Mouse (Mus musculus) cerebellum, adult 18-20 months (tissue): ENCODE measurements at regions not wholly inside any gene's neighbourhood (a gene's known extent, or its start where the extent isn't known, plus 50 kb on each side); places are given as distances from the start of the nearest gene placed in this dataset.
"Not testable (repeated sequence)": the region's sequence is repeated elsewhere in the genome, so short reads cannot be mapped to it uniquely, and the experiment has no call there.

Source experiments
- DNase-seq, 2 experiments: peaks; one replicate each; pipeline ENCODE4 v3.0.0; 2021

DNA sequence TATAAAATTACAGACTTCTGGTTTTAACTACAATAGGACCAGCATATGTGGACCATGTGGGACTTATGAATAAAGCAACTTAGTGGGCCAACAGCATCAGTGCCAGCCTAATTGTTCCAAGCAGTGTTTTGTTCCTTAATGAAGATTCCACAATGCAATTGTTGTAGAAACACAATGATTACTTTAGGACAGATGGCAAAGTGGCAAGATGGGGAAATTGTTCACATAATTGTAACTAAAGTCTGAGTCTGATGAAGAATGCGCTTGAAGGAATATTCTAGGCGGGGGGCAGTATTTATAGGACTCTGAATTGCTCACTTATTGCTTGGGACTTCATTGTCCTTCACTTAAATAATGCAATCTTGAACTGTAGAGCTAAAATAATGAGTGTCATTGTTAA lies 253.4 kb upstream of the Kcnj3 start:
- no peak for DNase-seq

DNA sequence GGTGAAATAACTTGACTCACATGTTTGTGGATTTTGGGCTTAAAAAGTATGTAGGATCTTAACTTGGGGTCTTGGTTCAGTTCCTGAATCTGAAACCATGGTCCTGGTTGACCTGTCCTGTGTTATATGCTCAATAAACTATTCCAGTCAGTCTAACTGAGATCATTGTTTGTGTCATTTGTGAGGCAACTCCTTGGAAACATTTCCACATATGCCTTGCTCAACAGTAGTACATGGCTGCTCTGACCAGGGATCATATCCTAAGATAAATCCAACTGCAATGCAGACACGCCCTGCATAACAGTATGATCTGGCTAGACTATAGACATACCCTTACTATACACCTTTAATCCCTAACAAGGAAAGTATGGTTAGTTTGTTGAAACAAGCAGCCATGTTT lies 228.9 kb upstream of the Kcnj3 start:
- DNase-seq: no peak

DNA sequence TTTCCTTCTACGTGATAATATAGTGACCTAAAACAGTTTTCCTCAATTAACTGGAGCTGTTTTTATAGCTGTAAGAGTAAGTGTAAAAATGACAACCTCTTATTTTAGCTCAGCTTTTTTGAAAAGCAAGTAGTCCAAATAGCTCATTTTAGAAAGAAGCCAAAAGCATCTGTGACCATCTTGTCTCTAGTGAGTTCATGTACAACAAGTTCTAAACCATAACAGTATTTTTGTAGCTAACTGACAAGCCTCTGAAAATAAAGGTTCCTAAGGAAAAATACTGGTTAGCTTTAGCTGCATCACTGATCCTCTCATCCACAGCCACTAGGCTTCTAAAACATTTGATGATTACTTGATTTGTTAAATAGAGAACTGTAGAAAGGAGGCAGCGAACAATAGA lies 227.2 kb upstream of the Kcnj3 start:
- DNase-seq: no peak

DNA sequence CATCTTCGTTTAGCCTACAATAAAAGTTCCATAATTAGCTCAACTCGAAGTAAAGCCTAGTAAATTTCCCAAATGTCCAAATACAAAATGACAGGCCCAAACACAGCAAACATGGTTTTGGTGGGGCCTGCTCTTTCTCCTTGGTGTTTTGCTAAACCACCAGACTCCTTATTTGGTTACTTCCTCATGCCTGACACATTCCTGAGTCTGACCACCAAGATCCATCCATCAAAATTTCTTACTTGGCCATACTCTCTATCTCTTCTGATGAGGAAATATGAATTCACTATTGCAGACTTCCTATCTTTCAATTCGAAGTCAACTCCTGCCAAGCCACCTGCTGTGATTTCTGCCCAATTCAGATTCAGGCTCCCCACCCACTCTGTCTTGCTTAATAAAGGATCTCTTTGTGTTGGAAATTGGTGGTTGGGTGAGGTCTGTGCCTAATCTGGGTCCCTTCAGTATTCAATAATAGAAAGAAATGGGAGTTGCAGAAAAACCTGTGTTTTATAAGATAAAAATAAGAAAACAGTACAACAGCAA lies 225.9 kb upstream of the Kcnj3 start:
- DNase-seq: no peak

DNA sequence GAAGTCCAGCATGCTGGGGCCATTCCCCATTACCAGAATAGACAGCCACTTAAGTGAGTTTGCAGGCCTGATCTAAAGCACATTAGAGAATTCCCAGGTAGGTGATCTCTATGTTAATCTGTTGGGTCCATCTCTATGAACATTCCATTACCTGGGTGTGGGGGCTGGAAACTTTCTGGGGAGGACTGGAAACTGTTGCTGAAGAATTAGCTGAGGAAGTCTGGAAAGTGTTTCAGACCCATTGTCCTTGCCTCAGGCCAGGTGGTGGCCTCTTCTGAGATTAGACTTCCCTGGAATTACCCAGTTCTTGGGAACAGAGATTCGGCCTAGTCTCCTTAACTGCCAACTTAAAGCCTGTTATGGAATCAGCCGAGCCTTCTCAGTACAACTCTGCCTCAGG lies 224.5 kb upstream of the Kcnj3 start:
- DNase-seq: no peak

DNA sequence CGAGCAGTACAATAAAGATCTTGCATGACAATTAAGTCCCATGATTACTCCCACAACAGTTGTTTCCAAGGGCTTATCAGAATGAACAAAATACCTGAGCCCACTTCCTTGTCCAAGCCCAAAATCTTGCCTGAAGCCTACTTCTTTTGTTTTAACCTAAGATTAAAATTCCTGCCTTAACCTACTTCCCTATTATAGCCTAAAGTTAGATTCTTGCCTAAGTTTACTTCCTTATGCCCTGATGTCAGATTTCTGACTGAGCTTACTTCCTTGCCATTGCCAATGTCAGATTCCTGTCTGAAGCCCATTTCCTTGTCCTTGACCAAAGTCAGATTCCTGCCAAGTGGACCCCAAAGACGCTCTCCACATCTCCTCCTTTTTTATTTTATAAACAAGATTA lies 213.7 kb upstream of the Kcnj3 start:
- no peak for DNase-seq

DNA sequence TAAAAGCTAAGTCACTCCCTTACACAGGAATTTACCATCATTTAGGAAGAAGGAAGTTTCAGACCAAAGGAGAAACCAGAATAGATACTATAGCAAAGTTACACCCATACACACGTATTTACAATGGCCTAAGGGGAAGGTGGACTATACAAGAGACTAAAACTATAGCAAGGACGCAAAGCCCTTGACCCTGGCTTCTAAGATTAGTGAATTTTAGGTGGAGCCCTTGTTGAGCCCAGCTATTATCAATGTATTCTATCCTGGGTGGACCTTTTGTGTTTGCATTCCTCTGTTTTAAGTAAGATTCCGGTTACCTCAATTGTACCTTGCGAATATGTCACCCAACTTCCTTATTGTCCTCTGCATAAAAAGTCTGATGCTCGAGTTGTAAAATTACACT lies 213.0 kb upstream of the Kcnj3 start:
- not testable (repeated sequence) for DNase-seq

DNA sequence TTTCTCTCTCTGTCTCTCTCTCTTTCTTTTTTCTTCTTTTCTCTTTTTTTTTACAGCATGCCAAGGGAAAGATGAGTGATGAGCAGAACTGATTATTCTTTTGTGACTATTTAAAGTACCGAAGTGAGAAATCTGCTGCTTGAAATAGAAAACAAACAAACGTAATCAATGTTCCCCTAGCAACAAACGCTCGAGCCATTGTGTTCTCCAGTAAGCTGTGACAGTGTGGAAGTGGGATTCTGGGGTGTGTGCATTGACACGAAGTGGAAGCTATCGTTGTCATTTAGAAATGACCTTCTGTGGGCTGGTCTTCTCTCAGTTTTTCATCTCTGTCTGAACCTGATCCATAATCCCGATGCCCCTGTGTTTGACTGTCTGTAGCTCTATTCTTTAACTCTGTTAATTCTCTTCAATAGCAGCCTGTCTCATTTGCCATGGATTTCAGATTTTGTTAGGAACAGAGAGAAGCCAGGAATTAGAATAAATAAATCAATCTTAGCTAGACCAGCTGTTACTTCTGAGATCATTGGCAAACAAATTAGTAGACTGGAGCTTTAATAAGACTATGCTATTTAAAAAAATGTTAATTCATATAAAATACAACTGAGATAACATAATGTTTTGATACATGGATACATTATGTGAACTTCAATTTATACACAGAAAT lies 207.5 kb upstream of the Kcnj3 start:
- no peak for DNase-seq

DNA sequence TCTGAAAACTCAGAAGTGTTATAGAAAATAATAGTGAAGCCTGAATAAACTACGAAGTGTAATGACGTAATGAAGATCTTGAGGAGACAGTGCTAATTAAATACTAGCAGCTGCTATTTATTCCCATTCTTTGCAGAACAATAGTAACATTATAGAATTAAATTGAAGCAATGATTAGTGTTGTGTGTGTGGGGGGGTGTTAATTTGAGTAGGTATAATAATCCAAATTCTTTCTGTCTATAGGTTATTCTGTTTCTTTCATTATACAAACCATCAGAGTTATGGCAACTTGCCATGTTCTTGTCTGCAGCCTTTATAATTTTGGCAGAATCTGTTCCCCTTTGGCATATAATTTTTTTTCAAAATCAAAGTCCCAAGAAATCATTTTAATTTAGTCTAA lies 203.9 kb upstream of the Kcnj3 start:
- no peak for DNase-seq

DNA sequence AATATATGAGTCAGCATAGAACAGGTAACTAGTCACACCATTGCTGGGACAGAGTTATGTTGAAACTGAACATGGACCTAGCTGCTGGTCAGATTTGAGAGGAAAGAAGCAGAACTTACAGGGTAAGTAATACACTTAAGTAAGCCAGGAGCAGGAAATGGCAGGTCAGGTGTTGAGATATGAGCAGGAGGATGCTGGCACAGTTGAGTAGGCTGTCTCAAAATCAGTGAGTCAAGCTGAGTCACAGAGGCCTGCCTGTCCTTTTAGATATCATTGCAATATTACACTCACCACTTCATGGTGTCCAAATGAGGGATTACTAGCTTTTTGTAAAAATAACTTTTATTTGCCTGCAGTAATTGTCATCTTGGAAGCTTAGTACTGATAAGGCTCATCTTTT lies 182.6 kb upstream of the Kcnj3 start:
- no peak for DNase-seq

DNA sequence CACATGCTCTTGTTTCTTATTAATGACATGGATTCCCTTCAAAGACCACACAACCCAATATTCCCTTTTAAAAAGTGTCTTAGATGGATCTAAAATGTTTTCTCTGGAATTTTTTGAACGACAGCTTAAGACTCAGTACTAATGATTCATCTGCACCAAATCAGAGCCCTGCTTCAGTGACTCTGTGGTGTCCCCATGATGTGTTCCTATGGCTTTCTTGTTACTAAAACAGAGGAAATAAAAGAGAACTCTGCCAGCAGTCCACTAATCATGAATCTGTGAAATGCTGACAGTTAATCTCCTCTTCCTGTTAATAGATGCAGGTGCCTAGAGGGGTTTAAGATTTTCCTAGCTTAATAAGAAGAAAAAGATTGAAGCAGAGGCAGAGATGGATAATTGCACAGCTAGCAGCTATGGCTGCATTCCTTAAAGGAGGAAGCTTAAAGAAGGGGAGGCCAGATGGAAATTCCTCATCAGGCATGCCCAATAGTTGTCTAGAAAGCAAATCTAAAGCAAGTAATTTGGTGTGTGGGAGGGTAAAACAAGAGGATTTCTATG lies 173.0 kb upstream of the Kcnj3 start:
- DNase-seq: no peak

DNA sequence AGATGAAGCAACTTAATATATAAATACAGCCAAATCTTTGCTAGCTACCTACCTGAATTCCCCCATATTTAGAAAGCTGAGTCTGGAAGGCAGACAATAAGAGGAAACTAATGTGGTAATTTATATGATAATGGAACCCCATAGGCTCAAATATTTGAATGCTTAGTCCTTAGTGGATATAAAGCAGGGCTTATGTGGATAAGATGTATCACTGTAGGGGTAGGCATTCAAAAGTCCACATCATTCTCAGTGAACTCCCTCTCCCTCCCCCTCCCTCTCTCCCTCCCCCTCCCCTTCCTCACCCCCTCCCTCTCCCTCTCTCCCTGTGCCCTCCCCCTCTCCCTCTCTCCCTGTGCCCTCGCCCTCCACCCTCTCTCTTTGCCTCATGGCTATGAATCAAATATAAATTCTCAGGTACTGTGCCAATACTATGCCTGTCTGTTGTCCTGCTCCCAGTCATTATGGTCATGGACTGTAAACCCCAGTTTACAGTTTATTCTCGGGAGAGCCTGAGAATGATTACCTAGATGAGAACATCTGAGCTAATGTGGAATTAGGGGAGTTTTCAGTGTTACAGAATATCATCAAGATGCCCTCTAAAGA lies 171.8 kb upstream of the Kcnj3 start:
- DNase-seq: no peak

DNA sequence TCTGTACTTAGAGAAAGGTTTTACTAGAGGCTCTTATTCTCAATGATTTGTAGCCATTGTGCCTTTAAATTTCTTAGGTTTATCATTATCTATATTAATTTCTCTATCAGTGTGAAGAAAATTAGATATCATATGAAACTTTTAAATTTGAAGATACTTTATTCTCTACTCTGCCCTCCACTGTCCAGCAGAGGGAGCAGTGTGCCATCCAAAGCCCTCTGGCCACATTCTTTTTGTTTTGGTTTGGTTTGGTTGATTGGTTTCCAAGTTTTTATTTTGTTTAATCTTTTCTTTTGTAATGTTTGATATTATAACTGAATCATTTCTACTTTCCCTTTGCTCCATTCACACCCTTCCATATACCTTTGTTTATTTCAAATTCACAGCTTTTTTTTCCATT lies 129.4 kb upstream of the Kcnj3 start:
- DNase-seq: peak; percentile 41 to 62

DNA sequence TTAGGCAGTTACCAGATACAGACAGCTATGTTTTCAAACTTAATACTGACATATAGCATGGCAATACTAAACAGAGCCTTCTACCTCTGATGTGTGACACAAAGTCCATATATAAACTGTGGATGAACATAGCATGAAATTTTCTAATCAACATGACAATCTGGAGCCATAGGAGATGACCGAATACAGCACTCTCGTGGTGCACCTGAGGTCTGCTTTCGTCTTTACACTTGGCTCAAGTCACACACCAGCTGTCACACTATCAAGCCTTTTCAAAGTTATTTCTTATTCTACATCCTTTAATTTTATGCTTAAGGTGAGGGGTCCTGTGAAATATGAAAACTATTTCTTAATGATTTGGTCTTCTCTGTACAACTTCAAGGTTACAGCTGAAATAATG lies 120.1 kb upstream of the Kcnj3 start:
- DNase-seq: peak; percentile 8 to 18

DNA sequence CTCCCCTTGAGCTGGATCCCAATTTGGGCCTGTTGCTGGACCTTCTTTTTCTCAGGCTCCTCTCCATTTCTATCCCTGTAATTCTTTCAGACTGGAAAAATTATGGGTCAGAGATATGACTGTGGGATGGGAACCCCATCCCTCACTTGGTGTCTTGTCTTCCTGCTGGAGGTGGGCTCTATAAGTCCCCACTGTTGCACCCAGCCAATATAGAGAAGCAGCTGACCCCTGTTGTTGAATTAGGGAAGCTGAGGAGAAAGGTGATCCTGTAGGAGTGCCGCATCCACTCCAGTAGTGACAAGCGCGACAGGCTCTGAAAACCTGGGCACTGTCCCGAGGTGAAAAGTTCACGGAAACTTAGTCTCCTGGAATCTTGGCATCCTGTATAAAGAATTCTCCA lies 81.7 kb upstream of the Kcnj3 start:
- DNase-seq: not testable (repeated sequence)
